Mouse (Mus musculus) liver, adult 2 months (tissue): ENCODE data around the gene Zmynd11. TPM values are rescaled to one million over a fixed set of nuclear protein-coding genes. Genes with fewer than 3 reads are reported as not detected.

ENCODE experiments used
- DNase-seq: peaks from one replicate; pipeline ENCODE4 v3.0.0-alpha.2; 2011; ENCODE audit warnings: low read depth, low spot score; ENCODE audit errors: extremely low read depth
- H3K27ac ChIP-seq: fragments of 200-500 bp; replicated peaks from 2 replicates; pipeline ENCODE4 v1.5.1; 2012; ENCODE audit warnings: low read depth, mild to moderate bottlenecking, control low read depth, inconsistent platforms, low read length; ENCODE audit not compliant: insufficient read depth
- H3K27me3 ChIP-seq: fragments of 200-500 bp; 2 replicates; pipeline ENCODE4 v1.6.1; 2012; ENCODE audit warnings: mild to moderate bottlenecking, moderate library complexity, low read length, inconsistent platforms; ENCODE audit not compliant: control insufficient read depth, insufficient read depth
- H3K36me3 ChIP-seq: fragments of 200-500 bp; 2 replicates; pipeline ENCODE4 v1.6.1; 2012; ENCODE audit warnings: low read length, inconsistent platforms; ENCODE audit not compliant: control insufficient read depth, insufficient read depth
- H3K4me1 ChIP-seq: fragments of 200-500 bp; 2 replicates; pipeline ENCODE4 v1.6.1; 2011; ENCODE audit warnings: low read length; ENCODE audit not compliant: control insufficient read depth, insufficient read depth
- H3K4me3 ChIP-seq: fragments of 200-500 bp; 2 replicates; pipeline ENCODE4 v1.5.1; 2011; ENCODE audit warnings: low read depth, mild to moderate bottlenecking, control low read depth, low read length, moderate library complexity; ENCODE audit not compliant: insufficient read depth
- H3K79me2 ChIP-seq: fragments of 200-500 bp; 2 replicates; pipeline ENCODE4 v1.6.1; 2012; ENCODE audit warnings: inconsistent platforms, mild to moderate bottlenecking, low read length, moderate library complexity; ENCODE audit not compliant: control insufficient read depth, insufficient read depth
- H3K9ac ChIP-seq: fragments of 200-500 bp; 2 replicates; pipeline ENCODE4 v1.6.1; 2012; ENCODE audit warnings: low read depth, mild to moderate bottlenecking, control low read depth, inconsistent platforms, low read length
- CTCF ChIP-seq: fragments of 200-500 bp; IDR thresholded peaks from 2 replicates; pipeline ENCODE4 v1.5.1; 2011; ENCODE audit warnings: low read depth, low read length, control low read depth
- POLR2A ChIP-seq: fragments of 200-500 bp; IDR thresholded peaks from 2 replicates; pipeline ENCODE4 v1.6.1; 2011; ENCODE audit warnings: low read length, control low read depth; ENCODE audit not compliant: insufficient read depth; ENCODE audit errors: extremely low read depth
- WGBS: fragments of 180-500 bp; shearing (Covaris S2); methylation state at CpG from one replicate; pipeline ENCODE4 v1.1.7; 2018; 5-methylcytosine and 5-hydroxymethylcytosine counted together
- polyA plus RNA-seq: library from polyadenylated mRNA; depleted of rRNA; stranded (reverse); fragments of >200 nt; gene quantifications from 2 replicates; pipeline ENCODE4 v1.2.3, GENCODE M21; 2012
- total RNA-seq: library from RNA; depleted of rRNA; stranded (reverse); fragments of >200 nt; gene quantifications from 2 replicates; pipeline ENCODE4 v1.2.3, GENCODE M21; 2014

Zmynd11 gene
- total and polyA plus RNA-seq, 2 experiments, result 21.6 to 35.5 TPM

DNA sequence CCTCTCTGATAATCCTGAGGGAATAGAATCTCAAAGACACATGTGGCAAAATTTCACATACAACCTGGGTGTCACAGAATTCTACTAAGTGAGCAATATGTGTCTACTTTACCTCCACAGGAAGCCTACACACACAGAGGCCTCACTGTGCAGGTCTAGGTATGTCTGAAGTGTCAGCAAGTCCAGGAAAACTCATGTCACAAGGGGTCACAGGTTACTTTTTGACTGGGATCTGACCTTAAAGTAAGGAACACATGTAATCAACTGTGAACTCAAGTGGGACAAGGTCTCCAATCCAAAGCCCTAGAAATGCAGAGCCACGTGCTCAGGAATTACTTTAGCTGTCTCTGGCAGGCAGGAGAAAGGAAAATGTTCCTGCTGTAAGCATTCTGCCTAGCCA, 36.1 kb downstream of the Zmynd11 start:
- WGBS, result 58% methylated on average over 1 of the region's 1 CpGs
- no peak for TF ChIP-seq POLR2A
- no peak for TF ChIP-seq CTCF
- Histone ChIP-seq H3K36me3 (peaks cover 16% of the 10 kb centered on the region), H3K9ac (no peak overlapping the region), H3K4me1 (no peaks in the 10 kb centered on the region), H3K27me3 (no peaks in the 10 kb centered on the region), H3K79me2 (peaks cover 7% of the 10 kb centered on the region), H3K27ac (no peak overlapping the region), H3K4me3 (no peak overlapping the region)
- DNase-seq, result no peak

GRCm38 (mm10) chr13:9715224-9715623, 49.9 kb downstream of the Zmynd11 start:
- WGBS, result 85% methylated on average over 1 of the region's 1 CpGs
- peaks cover 4% of the 10 kb centered on the region; the same call in 1 of the 2 replicates for H3K36me3 ChIP-seq
- H3K27ac ChIP-seq, result peak overlapping the region; percentile 48; the same call in 1 of the 2 replicates
- H3K79me2 ChIP-seq, result no peaks in the 10 kb centered on the region; the same call in 1 of the 2 replicates
- H3K4me3 ChIP-seq, result no peak overlapping the region
- DNase-seq, result no peak
- TF ChIP-seq POLR2A (no peak), CTCF (no peak)
- H3K9ac ChIP-seq, result no peak overlapping the region
- H3K27me3 ChIP-seq, result no peaks in the 10 kb centered on the region
- H3K4me1 ChIP-seq, result peaks cover 9% of the 10 kb centered on the region; the same call in 1 of the 2 replicates

DNA sequence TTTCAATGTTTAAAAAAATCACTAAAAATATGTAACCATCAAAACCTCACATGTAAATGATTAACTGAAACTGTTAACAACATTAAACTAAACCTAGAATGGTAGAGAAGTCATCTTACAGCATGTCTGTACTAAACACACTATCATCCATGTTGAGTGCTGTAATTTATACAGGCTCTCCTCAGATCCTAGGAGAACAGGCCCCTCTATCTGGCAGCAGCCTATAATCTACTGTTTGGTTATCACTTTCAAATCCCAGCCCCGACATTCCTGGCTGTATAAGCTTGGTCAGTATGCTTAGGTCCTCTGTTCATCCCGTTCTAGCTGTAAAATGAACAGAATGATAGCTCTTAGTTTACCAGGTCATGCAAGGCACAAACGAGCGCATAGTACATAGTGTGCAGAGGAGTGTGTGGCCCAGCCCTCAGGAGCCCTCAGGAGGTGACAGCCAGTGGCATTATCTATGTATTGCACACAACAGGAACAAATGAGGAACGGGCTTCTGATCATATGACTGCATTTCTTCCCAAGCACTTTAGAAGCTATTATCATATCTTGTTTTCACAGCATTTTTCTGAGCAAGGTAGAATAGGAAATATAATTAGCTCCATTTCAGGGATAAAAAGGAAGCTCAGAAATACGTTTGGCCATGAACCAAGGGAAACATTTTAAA, 51.5 kb downstream of the Zmynd11 start:
- Histone ChIP-seq H3K27me3 (no peaks in the 10 kb centered on the region), H3K9ac (no peak overlapping the region), H3K4me3 (no peak overlapping the region), H3K79me2 (no peaks in the 10 kb centered on the region; the same call in 1 of the 2 replicates), H3K27ac (no peak overlapping the region), H3K4me1 (peaks cover 9% of the 10 kb centered on the region; the same call in 1 of the 2 replicates), H3K36me3 (no peaks in the 10 kb centered on the region; the same call in 1 of the 2 replicates)
- 80% methylated on average over 6 of the region's 6 CpGs for WGBS
- no peak for DNase-seq
- TF ChIP-seq POLR2A (no peak), CTCF (no peak)

DNA sequence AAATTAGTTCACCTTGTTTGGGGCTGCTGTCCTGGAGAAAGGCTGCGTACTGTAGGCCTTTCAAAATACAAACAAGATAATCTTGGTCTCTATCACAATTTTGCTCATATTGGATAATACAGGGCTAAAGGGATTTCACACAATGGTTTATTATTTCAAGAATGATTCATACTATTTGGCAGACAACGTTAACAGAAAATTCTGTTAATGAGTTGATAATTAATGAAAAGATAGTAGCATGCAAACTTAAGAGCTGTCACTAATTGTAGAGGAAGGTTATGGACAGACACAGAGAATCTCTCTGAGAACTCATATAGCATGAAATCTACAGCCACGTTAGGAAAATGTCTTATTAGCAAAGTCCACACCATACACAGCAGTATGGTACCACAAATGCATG, 52.2 kb downstream of the Zmynd11 start:
- Histone ChIP-seq H3K79me2 (no peaks in the 10 kb centered on the region; the same call in 1 of the 2 replicates), H3K36me3 (no peaks in the 10 kb centered on the region; the same call in 1 of the 2 replicates), H3K4me1 (peaks cover 9% of the 10 kb centered on the region; the same call in 1 of the 2 replicates), H3K27ac (no peak overlapping the region), H3K4me3 (no peak overlapping the region), H3K27me3 (no peaks in the 10 kb centered on the region), H3K9ac (no peak overlapping the region)
- WGBS, result 83% methylated on average over 3 of the region's 3 CpGs
- TF ChIP-seq CTCF (no peak), POLR2A (no peak)
- DNase-seq, result no peak

DNA sequence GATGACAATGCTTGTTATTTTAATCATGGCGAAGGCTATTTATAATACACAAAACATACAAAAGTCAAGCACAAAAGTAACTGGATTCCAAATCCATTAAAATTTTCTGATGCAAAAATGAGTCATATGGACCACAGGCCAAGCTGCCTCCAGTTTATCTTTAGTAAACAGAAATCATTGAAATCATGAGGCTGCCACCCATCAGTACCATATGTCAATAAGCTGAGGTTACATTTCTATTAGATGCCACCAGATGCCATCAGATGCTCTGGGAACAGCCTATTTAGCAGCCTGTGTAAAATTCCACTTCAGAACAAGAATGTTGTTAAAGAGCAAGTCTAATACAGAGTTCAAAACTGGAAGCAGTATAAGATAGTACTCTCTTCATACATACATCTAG, 52.7 kb downstream of the Zmynd11 start:
- WGBS, result 100% methylated on average over 1 of the region's 1 CpGs
- no peaks in the 10 kb centered on the region for H3K27me3 ChIP-seq
- no peak for DNase-seq
- no peaks in the 10 kb centered on the region; the same call in 1 of the 2 replicates for H3K79me2 ChIP-seq
- H3K4me3 ChIP-seq, result no peak overlapping the region
- H3K9ac ChIP-seq, result no peak overlapping the region
- H3K4me1 ChIP-seq, result peaks cover 9% of the 10 kb centered on the region; the same call in 1 of the 2 replicates
- TF ChIP-seq CTCF (no peak), POLR2A (no peak)
- H3K27ac ChIP-seq, result no peak overlapping the region
- H3K36me3 ChIP-seq, result peaks cover 2% of the 10 kb centered on the region; the same call in 1 of the 2 replicates
